Mouse (Mus musculus) olfactory bulb, adult 2 months (tissue): ENCODE measurements at regions not wholly inside any gene's neighbourhood (a gene's known extent, or its start where the extent isn't known, plus 50 kb on each side); places are given as distances from the start of the nearest gene placed in this dataset.
A peak's percentile ranks its signal among the peaks of the same experiment; 100 is the strongest.

Experiments
- H3K27ac ChIP-seq: fragments of 200-500 bp; 2 replicates; pipeline ENCODE4 v1.5.1; 2012; ENCODE audit warnings: low read depth, low read length; ENCODE audit not compliant: insufficient read depth
- H3K4me1 ChIP-seq: fragments of 200-500 bp; 2 replicates; pipeline ENCODE4 v1.6.1; 2012; ENCODE audit warnings: low read length; ENCODE audit not compliant: control insufficient read depth, insufficient read depth
- H3K4me3 ChIP-seq: fragments of 200-500 bp; 2 replicates; pipeline ENCODE4 v1.5.1; 2012; ENCODE audit warnings: mild to moderate bottlenecking, low read depth, low read length, moderate library complexity; ENCODE audit not compliant: insufficient read depth
- CTCF ChIP-seq: fragments of 200-500 bp; IDR thresholded peaks from 2 replicates; pipeline ENCODE4 v1.5.1; 2012; ENCODE audit warnings: low read depth, mild to moderate bottlenecking, low read length, moderate library complexity; ENCODE audit not compliant: insufficient read depth
- POLR2A ChIP-seq: fragments of 200-500 bp; IDR thresholded peaks from 2 replicates; pipeline ENCODE4 v1.6.1; 2012; ENCODE audit warnings: mild to moderate bottlenecking, low read depth, low read length, moderate library complexity; ENCODE audit not compliant: insufficient read depth
- WGBS: fragments of 180-500 bp; shearing (Covaris S2); methylation state at CpG from one replicate; pipeline ENCODE4 v1.1.7; 2018; 5-methylcytosine and 5-hydroxymethylcytosine counted together

- H3K4me3 ChIP-seq = peak overlapping the region; percentile 25
- peaks cover 4% of the 10 kb centered on the region; the same call in 1 of the 2 replicates for H3K4me1 ChIP-seq
- H3K27ac ChIP-seq = no peak overlapping the region
- WGBS = 3% methylated on average over 11 of the region's 11 CpGs
- TF ChIP-seq CTCF (no peak), POLR2A (no peak)
Observed at GRCm38 (mm10) chr7:94042466-94043030, 962.9 kb downstream of the Fam181b start.

GRCm38 (mm10) chr7:94045428-94045827 is 965.8 kb downstream of the Fam181b start:
- no peak overlapping the region for H3K27ac ChIP-seq
- H3K4me3 ChIP-seq = no peak overlapping the region
- H3K4me1 ChIP-seq = peaks cover 4% of the 10 kb centered on the region; the same call in 1 of the 2 replicates
- no peak for TF ChIP-seq CTCF
- no peak for TF ChIP-seq POLR2A
- 56% methylated on average over 2 of the region's 2 CpGs for WGBS

- H3K4me1 ChIP-seq = peaks cover 4% of the 10 kb centered on the region; the same call in 1 of the 2 replicates
- no peak overlapping the region for H3K4me3 ChIP-seq
- no peak overlapping the region for H3K27ac ChIP-seq
- TF ChIP-seq CTCF = no peak
- 19% methylated on average over 1 of the region's 1 CpGs for WGBS
Observed at GRCm38 (mm10) chr7:94046029-94046428, 966.4 kb downstream of the Fam181b start.

- H3K4me1 ChIP-seq = no peaks in the 10 kb centered on the region
- WGBS = 80% methylated on average over 3 of the region's 3 CpGs
- no peak overlapping the region for H3K27ac ChIP-seq
- TF ChIP-seq POLR2A = no peak
- H3K4me3 ChIP-seq = no peak overlapping the region
Observed at GRCm38 (mm10) chr7:94061814-94062545, 982.3 kb downstream of the Fam181b start.
